Mouse (Mus musculus): ENCODE data around the gene Kcmf1. TPM values are rescaled to one million over a fixed set of nuclear protein-coding genes. Genes with fewer than 3 reads are reported as not detected.
"Not testable (repeated sequence)": the region's sequence is repeated elsewhere in the genome, so short reads cannot be mapped to it uniquely, and the experiment has no call there.

Kcmf1 gene
- total RNA-seq, 2 experiments from 2014 or later: 64.1 to 71.5 TPM

DNA sequence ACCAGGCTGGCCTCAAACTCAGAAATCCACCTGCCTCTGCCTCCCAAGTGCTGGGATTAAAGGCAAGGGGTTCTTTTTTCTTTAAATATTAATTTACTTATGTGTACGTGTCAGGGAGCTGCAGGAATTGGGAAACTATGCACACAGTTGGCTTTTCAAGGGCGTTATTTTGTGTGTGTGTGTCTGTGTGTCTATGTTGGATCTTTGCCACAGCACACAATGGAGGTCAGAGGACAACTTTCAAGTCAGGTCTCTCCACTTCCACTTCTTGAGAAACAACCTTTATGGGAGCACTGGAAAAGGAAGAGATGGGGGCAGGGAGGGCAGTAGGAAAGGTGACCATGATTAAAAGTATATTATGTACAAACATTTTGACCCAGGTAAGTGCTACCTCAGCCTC is 33.5 kb downstream of the Kcmf1 start:
- no peak for DNase-seq (ENCODE audit: low spot score in 2 of 2)
- intact Hi-C loops (cut with DNase I): no loop called here

DNA sequence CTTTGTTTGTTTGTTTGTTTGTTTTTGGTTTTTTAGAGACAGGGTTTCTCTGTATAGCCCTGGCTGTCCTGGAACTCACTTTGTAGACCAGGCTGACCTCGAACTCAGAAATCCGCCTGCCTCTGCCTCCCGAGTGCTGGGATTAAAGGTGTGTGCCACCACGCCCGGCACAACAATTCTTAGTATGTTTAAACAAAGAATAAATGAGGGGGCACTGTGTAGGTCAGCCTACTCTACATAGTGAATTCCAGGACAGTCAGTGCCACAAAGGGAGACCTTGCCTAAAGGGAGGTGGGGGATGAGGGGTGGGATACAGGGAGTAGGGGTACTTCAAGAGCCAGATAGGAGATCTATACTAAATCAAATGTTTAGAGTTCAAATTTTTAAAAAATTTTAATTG is 37.1 kb downstream of the Kcmf1 start:
- DNase-seq (ENCODE audit: low spot score in 2 of 2); intact Hi-C loops (cut with DNase I): not testable (repeated sequence)

DNA sequence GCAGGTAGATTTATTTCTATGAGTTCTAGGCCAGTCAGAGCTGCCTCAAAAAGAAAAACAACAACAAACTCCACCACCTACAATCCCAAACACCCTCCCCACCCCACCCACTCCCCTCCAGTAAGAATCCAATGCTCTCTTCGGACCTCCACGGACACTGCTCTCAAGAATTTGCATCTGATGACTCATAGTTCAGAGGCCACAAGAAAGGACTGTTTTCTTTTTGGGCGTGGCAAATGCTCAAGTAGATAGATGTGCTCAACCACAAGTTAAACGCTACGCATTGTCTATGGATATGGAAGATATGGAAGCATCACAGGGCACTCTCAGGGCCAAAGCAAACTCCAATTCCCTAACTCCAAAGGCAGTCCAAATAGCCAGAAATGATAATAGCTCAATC is 45.5 kb downstream of the Kcmf1 start:
- DNase-seq (ENCODE audit: low spot score in 2 of 2): no peak
- intact Hi-C loops (cut with DNase I): loop anchor here (5.0 kb wide), 1 partner anchor 43 kb away; the partner anchor contains the start of gene Kcmf1

DNA sequence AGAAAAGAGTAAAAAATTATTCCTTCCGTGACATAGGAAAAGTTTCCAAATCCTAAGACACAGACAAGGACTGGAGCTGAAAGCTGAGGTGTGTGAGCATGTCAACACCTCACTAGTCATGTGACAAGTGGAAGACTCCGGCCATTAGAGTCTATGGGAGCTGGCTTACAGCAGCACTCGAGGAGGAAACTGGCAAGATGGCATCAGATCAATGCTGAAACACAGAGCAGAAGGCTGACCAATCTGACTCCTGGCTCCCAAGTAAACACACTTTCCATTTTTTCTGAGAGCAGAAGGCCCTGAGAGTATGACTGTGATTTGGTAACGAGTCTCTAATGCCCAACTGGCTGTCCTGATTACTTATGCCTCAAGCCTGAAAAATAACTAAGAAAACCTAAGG is 47.6 kb downstream of the Kcmf1 start:
- no peak for DNase-seq (ENCODE audit: low spot score in 2 of 2)
- intact Hi-C loops (cut with DNase I): loop anchor here (5.0 kb wide), 1 partner anchor 45 kb away; the partner anchor contains the start of gene Kcmf1

DNA sequence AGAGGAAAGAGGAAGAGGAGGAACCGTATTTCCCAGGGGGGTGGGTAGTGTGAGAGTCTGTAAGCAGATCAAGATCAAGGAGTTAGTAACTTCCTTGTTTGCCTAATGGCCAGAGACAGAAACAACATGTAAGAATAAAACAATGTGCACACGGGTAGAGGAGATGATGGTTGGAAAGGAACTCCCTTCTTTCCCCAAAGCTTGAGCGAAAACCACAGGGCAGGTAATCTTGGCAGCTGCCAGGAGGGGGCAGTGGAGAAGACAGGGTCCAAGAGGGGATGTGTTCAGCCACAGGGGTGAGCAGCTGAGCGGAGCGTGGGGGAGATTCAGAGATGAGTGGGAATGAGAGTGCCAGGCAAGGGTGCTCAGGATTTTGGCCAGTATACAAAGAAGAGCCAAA is 48.1 kb downstream of the Kcmf1 start:
- DNase-seq (ENCODE audit: low spot score in 2 of 2): no peak
- intact Hi-C loops (cut with DNase I): loop anchor here (5.0 kb wide), 1 partner anchor 46 kb away; the partner anchor contains the start of gene Kcmf1

DNA sequence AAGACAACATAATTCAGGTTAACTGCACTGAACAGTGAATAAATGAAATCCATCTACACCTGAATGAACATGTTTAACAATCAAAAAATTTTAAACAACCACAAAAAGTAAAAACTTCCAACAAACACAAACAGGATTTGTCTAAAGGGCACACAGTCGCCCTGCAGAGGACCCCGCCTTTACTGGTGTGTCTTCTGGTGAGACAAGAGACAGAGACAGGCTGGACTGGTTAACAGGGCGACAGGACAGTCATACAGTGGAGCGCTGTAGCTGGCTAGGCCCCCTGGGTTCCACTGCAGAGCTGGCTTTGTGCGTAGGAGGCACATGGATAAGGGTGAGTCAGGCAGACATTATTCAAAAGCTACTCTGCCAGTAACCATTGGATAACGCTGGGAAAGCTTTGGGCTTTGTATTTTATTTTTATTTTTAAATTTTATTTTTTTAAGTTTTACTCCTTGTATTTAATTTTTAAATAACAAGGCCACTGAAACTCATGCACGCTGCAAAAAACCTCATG is 57.7 kb downstream of the Kcmf1 start:
- no peak for DNase-seq (ENCODE audit: low spot score in 2 of 2)
- intact Hi-C loops (cut with DNase I): no loop called here

DNA sequence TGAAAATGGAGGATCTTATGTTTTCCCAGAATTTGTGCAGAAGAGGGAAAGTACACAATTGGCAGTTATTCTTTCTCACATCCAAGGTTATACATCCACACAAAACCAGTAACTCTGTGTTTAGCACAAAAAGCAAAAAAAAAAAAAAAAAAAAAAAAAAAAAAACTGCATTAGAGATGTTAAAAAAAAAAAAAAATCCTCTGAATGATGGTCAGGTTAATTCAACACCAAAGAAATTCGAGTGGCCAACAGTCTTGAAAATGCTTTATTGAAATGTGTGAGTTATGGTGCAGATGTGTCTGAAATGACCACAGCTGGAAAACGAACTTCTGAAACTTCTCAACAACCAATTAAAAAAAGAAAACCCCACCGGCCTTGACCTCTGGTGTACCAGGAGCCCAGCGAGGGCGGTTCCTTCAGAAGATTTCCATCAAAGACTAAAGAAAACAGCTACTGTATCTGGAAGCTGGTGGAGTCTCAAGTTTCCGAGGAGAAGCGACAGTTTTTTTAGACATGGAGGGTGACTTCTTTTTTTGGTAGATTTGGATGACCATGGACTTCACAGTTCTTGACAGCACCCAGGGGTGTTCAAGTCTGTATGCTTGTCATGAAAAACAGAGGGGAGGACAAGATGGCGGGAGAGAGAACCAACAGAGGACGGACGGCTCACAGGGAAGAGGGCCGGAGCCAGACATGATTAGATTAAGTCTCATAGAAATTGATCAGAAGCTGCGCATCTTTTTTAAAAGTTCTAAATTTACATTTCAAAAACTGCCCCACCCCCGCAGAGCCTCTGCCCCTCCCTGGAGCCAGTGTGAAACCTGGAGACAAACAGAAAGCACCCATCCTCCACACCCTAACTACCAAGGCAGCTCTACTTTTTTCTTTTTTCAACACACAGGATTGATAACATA is 58.7 kb downstream of the Kcmf1 start:
- DNase-seq (ENCODE audit: low spot score in 2 of 2): no peak
- intact Hi-C loops (cut with DNase I): no loop called here

DNA sequence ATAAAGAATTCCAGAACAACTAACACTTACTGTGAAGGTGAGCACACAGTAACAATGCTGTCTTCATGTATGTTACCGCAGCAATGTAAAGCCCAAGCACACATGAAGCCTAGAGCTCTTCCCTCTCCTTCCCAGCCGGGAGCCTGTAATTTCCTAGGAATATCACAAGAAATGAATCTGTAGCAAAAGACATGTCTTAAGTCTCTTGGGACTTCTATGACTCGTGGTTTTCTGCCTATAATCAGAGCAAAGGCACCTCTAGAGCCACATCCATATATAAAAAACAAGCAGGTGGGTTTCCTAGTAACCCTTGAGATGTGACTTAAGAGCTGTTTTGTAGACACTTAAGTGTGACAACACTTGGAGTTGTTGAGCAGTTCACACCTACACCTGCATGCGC is 62.0 kb downstream of the Kcmf1 start:
- intact Hi-C loops (cut with DNase I): no loop called here
- DNase-seq (ENCODE audit: low spot score in 2 of 2): no peak

DNA sequence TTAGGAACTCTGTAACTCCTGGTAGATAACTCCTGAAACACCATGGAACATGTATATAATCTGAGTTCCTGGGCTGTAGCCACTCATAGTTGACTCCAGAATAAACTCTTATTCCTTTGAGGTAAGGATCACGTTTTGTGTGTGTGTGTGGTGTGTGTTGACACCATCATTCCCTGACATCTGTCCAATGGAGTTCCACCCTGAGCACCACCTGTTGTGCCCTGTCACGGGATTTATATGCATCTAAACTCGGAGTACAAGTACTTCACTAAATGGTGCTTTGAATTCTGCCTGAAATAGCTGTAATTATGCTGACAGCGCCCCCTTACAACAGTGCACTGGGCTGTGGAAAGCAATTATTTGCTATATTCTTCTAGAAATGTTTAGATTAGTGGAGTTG is 65.3 kb downstream of the Kcmf1 start:
- intact Hi-C loops (cut with DNase I): loop anchor here (5.0 kb wide), 2 partner anchors 47 to 187 kb away; partner anchors contain the start of gene Tcf7l1
- DNase-seq (ENCODE audit: low spot score in 2 of 2): no peak

DNA sequence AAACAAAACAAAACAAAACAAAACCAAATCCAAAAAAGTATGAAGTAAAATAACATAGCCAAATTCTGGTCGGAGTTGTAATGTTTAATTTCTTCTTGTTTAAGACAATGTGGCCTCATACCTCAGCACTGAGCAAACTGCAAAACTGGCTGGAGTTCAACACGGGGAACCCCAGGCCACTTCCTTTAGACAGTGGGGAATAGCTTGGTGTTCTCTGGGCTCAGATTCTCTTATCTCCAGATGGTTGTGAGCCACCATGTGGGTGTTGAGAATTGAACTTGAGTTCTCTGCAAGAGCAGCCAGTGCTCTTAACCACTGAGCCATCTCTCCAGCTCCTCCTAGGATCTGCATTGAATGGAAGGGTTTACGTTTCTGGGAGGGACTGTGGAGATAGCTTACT is 67.9 kb downstream of the Kcmf1 start:
- no peak for DNase-seq (ENCODE audit: low spot score in 2 of 2)
- intact Hi-C loops (cut with DNase I): loop anchor here (5.0 kb wide), 2 partner anchors 45 to 185 kb away; partner anchors contain the start of gene Tcf7l1

DNA sequence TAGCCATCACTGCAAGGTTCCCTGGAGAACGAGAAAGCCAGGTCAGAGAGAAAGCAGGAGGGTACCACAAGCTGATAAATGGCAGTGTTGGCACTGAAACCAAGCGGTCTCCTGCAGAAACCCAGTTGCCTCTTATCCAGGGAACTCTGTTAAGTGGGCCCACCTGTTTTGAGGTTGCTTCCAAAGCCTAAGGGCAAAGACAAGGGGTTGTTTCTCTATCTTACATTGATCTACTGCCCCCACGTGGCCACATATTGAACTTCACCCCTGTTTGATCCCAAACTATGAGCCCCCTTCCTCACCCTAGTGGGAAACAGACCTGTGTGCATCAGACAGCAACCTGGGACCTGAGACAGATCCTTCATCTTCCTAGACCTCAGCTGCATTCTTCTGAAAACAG is 68.5 kb downstream of the Kcmf1 start:
- peak; percentile 19 to 34 for DNase-seq (ENCODE audit: low spot score in 2 of 2)
- intact Hi-C loops (cut with DNase I): loop anchor here (5.0 kb wide), 2 partner anchors 44 to 184 kb away; partner anchors contain the start of gene Tcf7l1

DNA sequence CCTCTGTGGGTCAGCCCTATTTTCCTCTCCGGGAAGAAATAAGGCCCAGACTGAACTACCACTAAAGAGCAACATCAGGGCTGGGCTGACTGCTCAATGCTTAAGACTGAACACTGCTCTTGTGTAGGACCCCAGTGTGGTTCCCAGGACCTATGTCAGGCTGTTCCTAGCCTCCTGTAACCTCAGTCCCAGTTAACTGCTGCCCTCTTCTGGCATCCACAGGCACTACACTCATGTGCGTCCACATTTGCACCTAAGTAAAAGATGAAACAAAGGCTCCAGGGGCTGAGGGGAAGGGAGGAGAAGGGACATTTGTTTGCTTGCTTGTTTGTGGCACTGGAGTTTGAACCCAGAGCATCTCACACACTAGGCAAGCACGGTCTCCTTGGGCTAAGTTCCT is 70.9 kb downstream of the Kcmf1 start:
- DNase-seq (ENCODE audit: low spot score in 2 of 2): no peak
- intact Hi-C loops (cut with DNase I): loop anchor here (5.0 kb wide), 1 partner anchor 192 kb away; no protein-coding TSS in a partner anchor

DNA sequence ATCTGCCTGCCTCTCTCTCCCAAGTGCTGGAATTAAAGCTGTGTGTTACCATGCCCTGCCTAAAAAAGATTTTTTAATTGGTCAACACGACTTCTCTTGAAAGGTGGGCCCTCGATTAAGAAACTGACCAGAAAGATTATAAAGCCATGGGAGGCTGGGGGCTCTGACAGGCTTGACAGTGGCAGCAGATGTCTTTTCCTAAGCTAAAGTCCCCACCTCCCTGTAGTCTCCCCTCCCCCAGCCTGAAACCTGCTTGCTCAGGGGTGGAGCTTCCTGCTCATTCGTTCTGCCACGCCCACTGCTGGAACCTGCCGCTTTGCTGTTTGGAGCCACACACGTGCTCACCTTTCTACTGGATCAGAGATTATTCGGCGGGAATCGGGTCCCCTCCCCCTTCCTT is 71.7 kb downstream of the Kcmf1 start:
- DNase-seq (ENCODE audit: low spot score in 2 of 2): not testable (repeated sequence)
- intact Hi-C loops (cut with DNase I): loop anchor here (5.0 kb wide), 1 partner anchor 191 kb away; no protein-coding TSS in a partner anchor

DNA sequence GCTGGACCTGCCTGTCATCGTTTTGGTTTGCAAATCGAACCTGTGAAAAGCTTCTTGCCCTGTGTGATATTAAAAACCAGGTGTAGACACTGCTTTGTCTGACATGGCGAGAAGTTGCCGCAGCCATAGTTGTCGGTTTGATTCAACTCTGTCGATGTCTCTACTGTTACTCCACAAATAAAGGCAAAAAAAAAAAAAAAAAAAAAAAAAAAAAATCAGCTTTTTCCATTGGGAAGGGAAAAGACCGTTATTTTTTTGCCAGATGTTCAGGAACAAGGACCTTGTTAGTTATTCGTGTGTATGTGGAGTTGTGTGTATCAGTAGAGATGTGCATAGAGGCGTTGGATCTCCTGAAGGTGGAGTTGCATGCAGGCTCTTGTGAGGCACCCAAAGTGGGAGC is 74.0 kb downstream of the Kcmf1 start:
- DNase-seq (ENCODE audit: low spot score in 2 of 2): no peak
- intact Hi-C loops (cut with DNase I): loop anchor here (5.0 kb wide), 1 partner anchor 188 kb away; no protein-coding TSS in a partner anchor

DNA sequence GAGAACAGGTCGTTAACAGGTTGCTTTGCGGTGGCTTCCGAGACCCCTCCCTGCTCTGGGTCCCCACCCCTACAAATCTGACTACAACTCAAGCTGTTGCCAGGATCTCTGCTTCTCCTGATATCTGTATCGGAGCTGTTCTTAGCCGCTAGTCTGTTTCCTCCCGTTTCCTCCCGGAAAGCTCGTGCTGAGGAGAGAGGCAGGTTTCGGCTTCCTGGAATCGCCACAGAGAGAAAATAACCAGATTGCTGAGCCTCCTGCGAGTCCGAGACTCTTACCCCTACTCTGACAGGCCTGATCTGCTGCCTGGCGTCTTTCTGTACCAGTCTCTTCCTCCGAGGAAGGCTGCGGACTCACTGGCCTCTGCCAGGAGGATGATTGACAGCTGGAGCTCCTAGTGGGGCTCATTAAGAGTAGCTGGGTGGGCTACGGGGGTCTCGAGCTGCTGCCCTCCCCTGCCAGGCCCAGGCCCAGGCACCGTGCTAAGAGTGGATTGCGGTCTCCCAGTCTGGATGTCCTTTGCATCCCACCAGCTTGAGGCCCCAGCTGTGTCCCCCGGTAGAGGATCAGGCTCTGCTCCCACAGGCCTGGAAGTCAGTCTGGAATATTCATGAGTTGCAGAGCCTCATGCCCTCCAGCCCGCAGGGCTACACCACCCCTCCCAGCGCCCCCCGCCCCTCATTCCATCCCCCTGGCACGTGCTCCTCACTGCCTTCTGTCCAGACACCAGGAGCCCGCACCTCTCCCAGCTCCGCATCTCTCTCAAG is 74.6 kb downstream of the Kcmf1 start:
- intact Hi-C loops (cut with DNase I): loop anchor here (5.0 kb wide), 1 partner anchor 188 kb away; no protein-coding TSS in a partner anchor
- no peak for DNase-seq (ENCODE audit: low spot score in 2 of 2)

DNA sequence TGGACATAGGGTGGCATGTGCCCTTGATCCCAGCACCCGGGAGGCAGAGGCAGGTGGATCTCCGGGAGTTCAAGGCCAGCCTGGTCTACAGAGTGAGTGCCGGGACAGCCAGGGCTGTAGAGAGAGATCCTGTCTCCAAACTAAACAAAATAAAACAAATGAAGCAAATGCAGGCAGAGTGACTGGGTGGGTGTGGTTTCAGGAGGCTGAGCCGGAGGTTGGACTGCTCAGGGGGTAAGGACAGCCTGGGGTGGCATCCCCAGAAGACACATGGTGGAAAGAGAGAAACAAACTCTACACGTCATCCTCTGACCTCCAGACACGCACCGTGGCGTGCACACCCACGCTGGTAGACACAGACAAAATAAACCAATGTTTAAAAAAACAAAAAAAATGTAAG is 86.3 kb downstream of the Kcmf1 start:
- intact Hi-C loops (cut with DNase I): no loop called here
- DNase-seq (ENCODE audit: low spot score in 2 of 2): no peak

DNA sequence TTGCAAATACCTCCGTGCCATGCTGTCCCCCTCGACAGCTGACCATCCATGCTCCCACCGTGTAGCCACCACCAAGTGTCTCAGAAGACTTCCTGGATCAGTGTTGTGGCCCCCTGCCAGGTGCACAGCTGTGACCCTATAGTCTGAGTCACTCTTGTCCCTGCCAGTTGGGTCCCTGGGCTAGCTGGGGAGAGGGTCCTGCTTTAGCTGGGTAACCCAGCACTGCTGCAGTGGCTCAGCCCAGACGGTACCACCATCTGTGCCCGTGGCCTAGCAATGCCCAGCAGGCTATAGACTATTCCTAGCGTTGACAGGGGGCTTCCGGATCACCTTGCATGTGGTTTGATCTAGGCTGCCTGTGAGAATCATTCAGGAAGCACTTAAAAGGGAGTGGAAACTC is 89.5 kb downstream of the Kcmf1 start:
- intact Hi-C loops (cut with DNase I): no loop called here
- DNase-seq (ENCODE audit: low spot score in 2 of 2): no peak

DNA sequence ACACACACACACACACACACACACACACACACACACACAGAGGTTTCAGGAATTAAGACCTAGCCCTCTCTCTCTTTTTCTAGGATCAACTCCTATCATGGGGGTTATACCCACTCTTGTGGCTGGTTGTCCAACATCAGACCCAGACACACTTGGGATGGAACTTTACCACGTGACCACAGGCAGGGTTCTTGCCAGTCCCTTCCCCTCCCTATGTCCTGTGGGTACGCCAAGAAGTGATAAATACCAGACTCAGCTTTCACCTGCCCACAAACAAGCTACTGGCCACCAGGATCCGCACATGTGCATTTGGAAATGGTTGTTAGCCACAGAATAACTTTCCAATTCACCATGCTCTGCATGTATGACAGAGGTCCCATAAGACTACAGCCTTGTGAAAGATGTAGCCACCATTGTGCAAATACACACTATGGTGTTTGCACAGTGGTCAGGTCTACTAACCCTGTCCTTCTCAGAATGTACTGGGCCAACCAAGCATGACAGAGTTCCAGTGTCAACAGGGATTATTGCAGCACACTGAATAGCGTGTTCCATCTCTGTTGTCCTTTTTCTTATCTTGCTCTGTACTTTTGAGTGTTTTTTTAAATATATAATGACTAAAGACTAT is 90.1 kb downstream of the Kcmf1 start:
- DNase-seq (ENCODE audit: low spot score in 2 of 2): no peak
- intact Hi-C loops (cut with DNase I): no loop called here

DNA sequence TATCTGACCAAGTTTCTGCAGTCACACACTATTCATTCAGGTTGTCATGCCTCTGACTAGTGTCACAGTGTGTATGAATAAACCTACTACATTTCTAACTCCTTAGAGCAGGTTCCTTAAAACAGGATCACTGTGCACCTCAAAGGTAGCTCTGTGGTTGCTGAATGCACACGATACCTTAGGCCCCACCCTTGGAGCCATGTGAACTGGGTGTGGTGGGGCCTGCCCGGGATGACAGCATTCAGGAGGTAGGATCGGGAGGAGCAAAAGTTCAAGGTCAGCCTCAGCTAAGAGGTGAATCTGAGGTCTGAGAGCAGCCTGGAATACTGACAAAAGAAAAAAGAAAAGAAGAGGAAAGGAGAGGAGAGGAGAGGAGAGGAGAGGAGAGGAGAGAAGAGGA is 91.4 kb downstream of the Kcmf1 start:
- intact Hi-C loops (cut with DNase I): no loop called here
- no peak for DNase-seq (ENCODE audit: low spot score in 2 of 2)

DNA sequence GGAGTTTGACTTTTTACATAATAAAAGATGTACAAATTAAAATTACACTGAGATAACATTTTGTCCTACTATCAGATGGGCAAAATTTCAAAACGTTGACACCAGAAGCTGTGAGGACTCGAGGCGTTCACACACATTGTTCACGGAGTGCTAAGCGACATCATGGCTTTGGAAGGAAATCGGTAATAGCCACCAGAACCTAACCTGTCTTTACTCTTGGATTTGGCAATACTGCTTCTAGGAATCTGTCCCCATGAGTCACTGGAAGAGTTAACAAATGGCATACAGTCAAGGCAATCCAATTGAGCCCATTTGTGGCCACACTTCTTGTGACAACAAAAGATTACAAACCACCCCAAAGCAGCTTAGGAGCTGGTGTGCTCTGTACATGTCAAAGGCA is 96.1 kb downstream of the Kcmf1 start:
- intact Hi-C loops (cut with DNase I): no loop called here
- no peak for DNase-seq (ENCODE audit: low spot score in 2 of 2)
